Mouse (Mus musculus) gastrocnemius, postnatal 25 days (tissue): Measurements from ENCODE around the gene Cyp11a1. TPM values are rescaled to one million over a fixed set of nuclear protein-coding genes. Genes with fewer than 3 reads are reported as not detected.
A peak's percentile ranks its signal among the peaks of the same experiment; 100 is the strongest.

ENCODE experiments used
- DNase-seq: peaks from one replicate; pipeline ENCODE4 v3.0.0; 2022
- total RNA-seq, 2 experiments: library from RNA; stranded (reverse); gene quantifications; 1 replicate in 1 of 2; 2 replicates in 1 of 2; pipeline ENCODE4 v1.2.3; 2021

Cyp11a1 gene
- total RNA-seq, 2 experiments from 2014 or later = 0.15 to 0.32 TPM

- peak; percentile 87 for DNase-seq
These were observed 37.3 kb downstream of the Cyp11a1 start for GRCm38 (mm10) chr9:58043496-58044017.

DNA sequence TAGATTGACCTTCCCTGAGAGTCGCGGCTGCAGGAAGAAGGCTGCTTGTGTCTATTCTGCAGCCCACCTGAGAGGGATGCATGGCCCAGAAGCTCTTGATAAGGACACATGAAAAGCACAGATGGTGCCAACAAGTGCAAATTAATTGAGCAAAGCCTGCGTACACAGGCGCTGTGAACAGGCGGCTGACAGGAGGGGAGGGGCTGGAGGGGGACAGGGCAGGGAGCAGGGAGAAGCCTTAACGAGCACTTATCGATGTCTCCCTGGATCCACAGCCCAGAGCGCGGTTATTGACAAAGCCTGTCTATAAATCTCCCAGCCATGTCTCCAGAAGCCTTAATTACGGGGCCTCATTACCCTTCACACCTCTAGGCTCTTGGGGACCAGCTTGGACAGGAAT, 38.6 kb downstream of the Cyp11a1 start:
- DNase-seq = no peak

DNA sequence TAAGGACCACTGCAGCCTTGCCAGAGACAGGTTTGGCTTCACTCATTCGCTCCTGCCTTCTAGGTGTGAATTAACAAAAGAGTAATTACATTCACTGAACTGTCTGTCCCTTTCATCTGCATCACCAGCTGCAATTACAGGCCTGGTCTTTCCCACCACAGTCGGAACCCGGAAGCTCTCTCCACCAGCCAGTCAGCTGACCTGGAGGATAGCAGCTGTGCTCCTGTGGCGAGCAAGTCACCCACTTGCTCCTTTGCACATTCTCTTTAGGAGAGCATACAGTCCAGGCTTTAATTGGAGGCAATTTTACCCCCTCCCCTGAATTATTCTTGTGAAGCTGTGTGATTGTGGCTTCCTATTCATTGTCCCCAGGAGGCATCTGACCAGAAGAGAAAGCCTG, 39.4 kb downstream of the Cyp11a1 start:
- no peak for DNase-seq

DNA sequence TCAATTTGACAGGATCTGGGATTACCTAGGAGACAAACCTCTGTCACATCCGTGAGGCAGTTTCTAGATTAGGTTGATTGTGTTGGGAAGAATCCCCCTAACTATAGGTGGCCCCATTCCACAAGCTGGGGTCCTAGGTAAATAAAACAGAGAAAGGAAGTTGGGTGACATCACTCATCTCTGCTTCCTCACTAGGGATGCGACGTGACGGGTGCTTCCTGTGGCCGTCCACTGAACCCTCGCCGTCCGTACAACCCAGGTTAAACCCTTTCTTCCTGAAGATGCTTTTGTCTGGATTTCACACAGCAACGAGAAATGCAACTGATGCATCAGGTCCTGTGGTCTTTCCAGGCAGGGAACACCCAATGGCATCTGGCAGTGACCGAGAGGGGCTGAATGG, 40.9 kb downstream of the Cyp11a1 start:
- no peak for DNase-seq

DNA sequence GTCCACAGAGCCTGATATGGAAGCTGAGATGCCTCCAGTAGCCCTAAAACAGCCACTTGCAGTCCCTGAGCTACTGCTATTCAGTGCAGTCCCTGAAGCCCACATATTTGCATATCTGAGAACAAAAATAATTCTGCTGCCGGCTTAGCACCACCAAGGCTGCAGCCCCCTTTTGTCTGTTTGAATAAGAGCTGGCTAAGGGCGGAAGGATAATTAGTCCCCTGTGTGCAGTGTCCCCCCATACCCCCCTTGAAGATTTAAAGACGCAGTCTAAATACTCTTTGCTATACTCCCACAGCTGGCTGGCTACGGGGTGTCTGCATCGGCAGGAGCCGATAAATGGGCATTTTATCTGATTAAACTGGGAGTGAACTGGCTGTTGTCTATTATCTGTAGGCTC, 42.4 kb downstream of the Cyp11a1 start:
- DNase-seq = no peak

DNA sequence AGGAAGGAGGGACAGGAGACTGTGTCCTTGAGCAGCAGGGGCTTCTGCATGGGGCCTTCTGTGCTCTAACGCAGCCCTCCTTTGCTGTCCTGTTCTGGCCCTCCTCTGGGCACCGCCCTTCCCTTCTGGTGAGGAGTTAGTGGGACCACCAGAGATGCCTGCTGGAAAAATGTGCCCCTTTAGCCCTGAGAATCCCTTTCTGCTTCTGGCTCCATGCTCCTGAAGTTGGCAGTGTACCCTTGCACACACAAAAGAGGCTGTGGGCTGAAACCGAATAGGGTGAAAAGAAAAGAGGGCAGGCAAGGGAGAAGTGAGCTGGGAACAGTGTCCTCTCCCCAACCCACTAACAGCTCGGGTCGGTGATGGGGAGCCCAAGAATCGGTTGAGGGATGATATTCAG, 43.0 kb downstream of the Cyp11a1 start:
- DNase-seq = no peak

- no peak for DNase-seq
These were observed 43.6 kb downstream of the Cyp11a1 start for GRCm38 (mm10) chr9:58049861-58050260.

DNA sequence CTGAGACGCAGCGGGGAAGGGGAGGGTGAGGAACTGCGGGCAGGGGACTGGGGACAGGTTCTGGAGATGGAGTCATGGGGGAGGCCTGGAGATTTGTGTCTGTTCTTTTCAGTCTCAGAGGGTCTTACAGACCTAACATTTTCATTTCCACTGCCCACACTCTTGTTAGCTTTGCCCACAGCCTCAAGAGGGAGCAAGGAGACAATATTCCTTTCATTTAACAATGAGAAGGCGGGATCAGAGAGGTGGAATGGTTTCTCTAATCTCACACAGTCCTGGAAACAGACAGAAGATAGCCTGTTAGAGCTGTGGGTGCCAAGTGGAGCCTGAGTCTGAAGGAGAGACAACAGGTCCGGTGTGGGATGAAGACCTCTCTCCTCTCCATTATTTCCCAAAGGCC, 45.7 kb downstream of the Cyp11a1 start:
- no peak for DNase-seq

GRCm38 (mm10) chr9:58053102-58053501, 46.9 kb downstream of the Cyp11a1 start:
- DNase-seq = no peak

- no peak for DNase-seq
These were observed 47.3 kb downstream of the Cyp11a1 start for GRCm38 (mm10) chr9:58053544-58053943.

GRCm38 (mm10) chr9:58054032-58054431, 47.8 kb downstream of the Cyp11a1 start:
- DNase-seq = no peak

DNA sequence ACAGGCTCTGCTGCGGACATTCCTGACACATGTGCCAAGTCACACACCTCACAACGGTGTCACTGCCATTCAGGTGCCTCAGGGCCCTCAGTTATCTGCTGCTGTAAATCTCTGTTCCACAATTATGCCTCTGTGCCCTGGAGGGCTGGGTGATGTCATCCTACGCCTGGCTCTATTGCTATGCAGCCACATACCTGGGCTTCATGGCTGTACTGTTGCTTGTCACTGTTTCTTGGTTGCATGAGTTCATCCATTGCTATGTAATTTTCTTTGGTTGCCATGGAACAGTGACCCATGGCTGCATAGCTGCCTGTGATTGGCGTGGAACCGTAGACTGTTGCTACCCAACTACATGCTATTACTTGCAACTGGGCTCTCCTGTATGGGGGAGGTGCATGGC, 49.5 kb downstream of the Cyp11a1 start:
- DNase-seq = no peak

- DNase-seq = no peak
These were observed 53.7 kb downstream of the Cyp11a1 start for GRCm38 (mm10) chr9:58059920-58060319.

DNA sequence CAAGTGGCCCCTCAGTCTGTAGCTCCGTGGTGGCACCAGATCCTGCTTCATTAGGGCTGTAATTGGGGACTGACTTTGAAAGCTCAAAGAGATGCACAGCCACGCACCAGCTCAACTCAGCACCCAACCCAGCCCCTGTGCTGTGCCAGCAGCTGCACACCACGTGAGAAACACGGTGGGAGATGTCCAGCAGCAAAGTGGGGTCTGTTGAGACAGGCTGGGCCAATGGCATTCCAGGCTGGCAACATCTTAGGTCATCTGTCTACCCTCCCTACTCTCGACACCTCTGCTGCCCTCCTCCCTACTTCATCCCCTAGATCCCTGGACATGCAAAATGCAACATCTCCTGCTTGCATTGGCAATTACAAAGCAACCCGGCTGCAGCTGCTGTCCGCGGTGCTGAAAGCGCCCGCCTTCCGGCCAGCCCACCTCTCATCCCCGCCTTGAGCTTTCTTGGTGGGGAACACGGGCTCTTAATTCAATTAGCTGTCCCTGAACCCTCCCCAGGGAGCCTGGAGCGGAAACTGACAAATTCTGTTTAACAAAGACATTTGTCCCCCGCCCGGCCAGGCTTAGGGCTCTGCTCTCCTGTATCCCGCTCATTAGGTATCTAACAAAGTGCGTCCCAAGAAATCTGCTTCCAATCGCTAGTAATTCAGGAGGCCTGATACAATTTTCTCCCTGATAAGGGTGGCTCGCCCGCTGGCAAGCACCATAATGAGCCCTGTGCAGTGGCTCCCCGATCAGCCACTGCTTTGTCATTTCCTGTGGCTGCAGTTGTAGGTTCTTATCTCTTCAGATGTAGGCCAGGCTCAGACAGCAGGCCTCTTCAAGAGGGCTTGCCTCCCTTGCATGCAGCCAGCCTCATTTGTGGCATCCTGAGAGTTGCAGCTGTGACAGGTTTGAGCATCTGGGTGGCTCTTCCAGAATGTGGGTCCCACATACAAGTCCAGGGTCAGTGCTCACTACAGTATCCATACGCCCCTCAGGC, 54.8 kb downstream of the Cyp11a1 start:
- no peak for DNase-seq

DNA sequence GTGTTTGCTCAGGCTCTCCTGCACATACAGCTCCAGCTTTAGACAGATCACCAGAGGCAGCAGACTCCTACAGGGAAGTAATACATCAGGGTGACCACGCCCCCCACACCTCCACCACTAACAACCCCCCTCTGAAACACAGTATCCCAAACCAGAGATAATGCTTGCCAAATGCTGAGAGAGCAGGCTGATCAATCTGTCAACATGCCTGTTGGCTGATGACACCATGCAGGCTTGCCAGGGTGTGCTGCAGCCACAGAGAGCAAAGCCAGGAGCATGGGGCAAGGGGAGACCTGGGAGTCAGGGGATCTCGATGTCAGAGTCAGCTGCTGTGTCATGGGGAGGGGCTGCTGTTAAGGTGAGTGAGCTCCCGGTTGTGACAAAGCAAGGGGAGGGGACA, 57.3 kb downstream of the Cyp11a1 start, which contains the start of gene Stra6:
TSS of gene Stra6 (plus strand) at position 258 of the 400 bp plus-strand sequence.
- DNase-seq = no peak

DNA sequence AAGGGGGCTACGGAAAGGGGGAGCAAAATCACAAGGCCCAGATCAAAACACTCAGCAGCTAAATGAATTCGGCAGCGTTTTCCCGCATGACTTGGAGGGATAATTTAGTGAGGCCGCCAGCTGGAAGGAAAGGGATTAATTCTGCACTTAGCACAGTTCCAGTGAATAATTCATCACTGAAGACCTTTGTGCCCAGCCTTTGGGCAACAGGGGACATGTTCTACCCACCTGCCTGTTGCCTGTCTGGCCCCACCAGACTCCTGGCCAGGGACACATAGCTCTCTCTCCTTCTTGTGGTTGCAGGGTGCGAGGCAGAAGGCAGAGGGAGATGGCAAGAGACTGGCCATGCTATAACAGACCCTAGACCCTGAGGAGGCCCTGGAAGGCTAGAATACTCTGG, 59.3 kb downstream of the Cyp11a1 start:
- DNase-seq = no peak

DNA sequence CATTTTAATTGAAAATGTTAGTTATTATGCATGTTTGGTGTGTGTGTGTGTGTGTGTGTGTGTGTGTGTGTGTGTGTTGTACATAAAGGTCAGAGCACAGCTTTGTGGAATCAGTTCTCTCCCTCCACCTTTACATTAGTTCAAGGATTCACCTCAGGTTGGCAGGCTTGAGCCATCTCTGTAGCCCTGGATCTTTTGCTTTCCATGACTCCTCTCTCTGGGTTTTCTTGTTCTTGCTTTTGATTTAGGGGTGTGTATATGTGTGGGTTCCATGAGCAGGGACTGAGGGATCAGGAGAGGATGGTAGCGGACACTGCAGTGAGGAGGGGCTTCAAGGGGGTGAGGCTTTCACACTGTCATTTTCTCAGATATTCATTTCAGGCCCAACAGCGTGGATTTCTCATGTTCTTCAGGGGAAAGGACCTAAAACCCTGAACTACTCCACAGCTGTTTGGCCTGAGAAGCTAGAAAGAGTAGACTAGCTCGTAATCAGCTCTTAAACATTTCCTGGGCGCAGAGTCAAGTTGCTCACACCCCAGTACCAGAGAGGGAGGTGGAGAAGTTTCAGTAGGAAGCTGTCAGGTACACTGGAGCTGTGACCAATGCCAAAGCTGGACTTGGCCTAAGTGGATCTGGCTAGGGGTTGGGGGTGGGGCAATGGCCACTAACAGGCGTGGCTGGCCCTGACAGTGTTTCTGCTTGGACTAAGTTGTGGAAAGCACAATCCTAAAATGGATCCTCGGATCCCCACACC, 59.9 kb downstream of the Cyp11a1 start:
- no peak for DNase-seq

DNA sequence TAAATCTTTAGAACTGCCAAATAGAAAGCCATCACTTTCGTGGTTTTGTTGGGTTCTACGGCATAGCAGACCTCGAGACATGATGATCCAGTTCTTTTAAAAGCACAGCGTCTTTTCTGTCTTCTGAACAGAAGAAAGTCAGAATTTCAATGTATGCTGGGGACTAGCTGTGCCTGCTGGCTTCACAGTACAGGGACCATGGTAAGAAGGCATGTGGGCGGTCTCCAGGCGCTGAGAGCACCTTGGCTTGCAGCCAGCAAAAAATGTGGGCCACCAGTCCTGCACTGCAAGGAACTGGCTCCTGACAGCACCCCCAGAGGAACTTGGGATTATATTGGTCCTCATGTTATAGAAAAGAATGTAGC, 60.5 kb downstream of the Cyp11a1 start:
- DNase-seq = no peak

DNA sequence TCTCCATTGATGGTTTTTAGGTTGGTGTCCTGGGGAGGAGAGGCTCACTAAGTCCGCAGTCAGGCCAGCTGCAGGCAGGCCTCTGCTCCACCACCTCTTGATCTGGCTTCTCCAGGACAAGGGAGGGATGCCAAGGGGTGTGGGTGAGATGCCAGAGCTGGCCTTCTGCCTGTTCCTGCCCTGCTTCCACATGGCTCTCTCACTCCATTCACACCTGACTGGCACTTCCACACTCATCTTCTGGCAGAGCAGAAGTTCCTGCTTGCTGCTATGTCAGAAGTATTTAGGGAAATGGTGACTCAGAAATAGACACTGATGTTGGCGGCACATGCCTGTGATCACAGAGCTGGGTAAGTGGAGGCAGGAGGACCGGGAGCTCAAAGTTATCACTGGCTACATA, 61.3 kb downstream of the Cyp11a1 start:
- DNase-seq = no peak

DNA sequence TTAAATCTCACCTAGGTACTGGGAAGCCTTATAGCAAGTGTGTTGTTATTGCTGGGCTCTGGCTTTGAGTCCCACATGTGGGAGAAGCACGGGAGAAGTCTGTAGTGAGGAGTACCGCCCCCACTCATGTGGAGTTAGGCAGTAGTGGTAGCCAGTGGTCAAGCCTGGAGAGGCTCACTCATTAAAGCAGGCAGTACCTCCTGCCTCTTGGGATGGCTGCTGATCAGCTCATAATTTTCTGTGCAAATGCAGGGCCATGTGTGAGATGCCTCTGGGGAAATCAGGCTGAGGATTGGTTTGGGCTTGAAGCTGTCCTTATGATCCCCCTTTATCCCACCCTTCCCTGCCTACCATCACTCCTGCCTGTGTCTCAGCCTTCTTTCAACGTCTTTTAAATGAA, 68.3 kb downstream of the Cyp11a1 start:
- DNase-seq = no peak
